Mouse (Mus musculus): ENCODE results near the gene Dnase2b.

GRCm38 (mm10) chr3:146591601-146592000 is 23.8 kb downstream of the Dnase2b start:
- TF ChIP-seq FLI1 (IDR thresholded peaks at IDR 0.05; ENCODE audit: low read length) = no peak
- no peak for TF ChIP-seq GATA1 (IDR thresholded peaks at IDR 0.05; ENCODE audit: borderline replicate concordance, low read length)
